Mouse (Mus musculus): ENCODE measurements around the gene Nell2. TPM values are rescaled to one million over a fixed set of nuclear protein-coding genes. Genes with fewer than 3 reads are reported as not detected.

Gene Nell2
- total and polyA plus RNA-seq, 2 experiments from 2014 or later: 0.11 TPM; not detected in 1

- no peaks in the 10 kb centered on the region for H3K36me3 ChIP-seq (replicated peaks; ENCODE audit: control insufficient read depth, insufficient read depth, low read length)
- ATAC-seq (ENCODE audit: insufficient read depth, low read depth): no peak
Observed at GRCm38 (mm10) chr15:95236509-95236908, 291.9 kb downstream of the Nell2 start.

DNA sequence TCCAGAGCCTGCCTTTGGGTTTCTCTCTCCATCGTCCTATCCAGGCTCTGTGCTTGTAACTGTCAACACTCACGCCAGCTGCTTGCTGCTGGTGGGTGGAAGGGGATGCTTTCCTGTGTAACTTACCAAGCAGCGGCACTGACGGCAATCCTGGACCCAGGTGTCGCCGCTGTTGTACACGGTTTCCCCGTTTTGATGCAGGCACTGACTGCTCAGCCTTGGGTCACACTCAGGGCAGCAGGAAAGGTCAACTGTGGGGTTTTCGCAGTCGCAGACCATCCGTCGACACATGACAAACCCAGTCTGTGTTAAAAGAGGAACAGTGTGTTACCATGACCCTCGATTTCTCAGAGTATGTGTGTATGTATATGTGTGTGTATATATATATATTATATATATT is 297.2 kb downstream of the Nell2 start:
- H3K27ac ChIP-seq (ENCODE audit: low read depth): no peak overlapping the region
- no peak overlapping the region for H3K4me3 ChIP-seq (ENCODE audit: low read depth, low read length)
- no peaks in the 10 kb centered on the region for H3K9me3 ChIP-seq (replicated peaks; ENCODE audit: control insufficient read depth, low read length)
- no peaks in the 10 kb centered on the region for H3K27me3 ChIP-seq (ENCODE audit: control insufficient read depth, insufficient read depth, low read length)
- no peak for TF ChIP-seq EP300 (IDR thresholded peaks at IDR 0.05; ENCODE audit: low read depth)
- no peak for TF ChIP-seq CTCF (IDR thresholded peaks at IDR 0.05; ENCODE audit: low read depth)
- no peak overlapping the region for H3K9ac ChIP-seq (replicated peaks; ENCODE audit: low read depth, low read length)
- DNase-seq (ENCODE audit: low spot score): no peak
- H3K4me2 ChIP-seq (ENCODE audit: low read depth, low read length): no peak overlapping the region
- H3K36me3 ChIP-seq (replicated peaks; ENCODE audit: control insufficient read depth, insufficient read depth, low read length): no peaks in the 10 kb centered on the region
- ATAC-seq (ENCODE audit: insufficient read depth, low read depth): no peak
- no peaks in the 10 kb centered on the region for H3K4me1 ChIP-seq (ENCODE audit: control insufficient read depth, insufficient read depth)
- 50% methylated on average over 13 of the region's 13 CpGs for WGBS

More at GRCm38 (mm10) chr15:95236509-95236908, 291.9 kb downstream of the Nell2 start:
- TF ChIP-seq EP300 (IDR thresholded peaks at IDR 0.05; ENCODE audit: low read depth): no peak
- no peak for TF ChIP-seq CTCF (IDR thresholded peaks at IDR 0.05; ENCODE audit: low read depth)
- Histone ChIP-seq H3K4me2 (ENCODE audit: low read depth, low read length) (no peak overlapping the region), H3K4me3 (ENCODE audit: low read depth, low read length) (no peak overlapping the region), H3K9ac (replicated peaks; ENCODE audit: low read depth, low read length) (no peak overlapping the region), H3K9me3 (replicated peaks; ENCODE audit: control insufficient read depth, low read length) (no peaks in the 10 kb centered on the region), H3K4me1 (ENCODE audit: control insufficient read depth, insufficient read depth) (no peaks in the 10 kb centered on the region), H3K27me3 (ENCODE audit: control insufficient read depth, insufficient read depth, low read length) (no peaks in the 10 kb centered on the region), H3K27ac (ENCODE audit: low read depth) (no peak overlapping the region)
- DNase-seq (ENCODE audit: low spot score): no peak
- 80% methylated on average over 3 of the region's 3 CpGs for WGBS

- WGBS: 75% methylated on average over 12 of the region's 12 CpGs
- no peak for ATAC-seq (ENCODE audit: insufficient read depth, low read depth)
- Histone ChIP-seq H3K9me3 (replicated peaks; ENCODE audit: control insufficient read depth, low read length) (no peaks in the 10 kb centered on the region), H3K27ac (ENCODE audit: low read depth) (no peak overlapping the region), H3K4me1 (ENCODE audit: control insufficient read depth, insufficient read depth) (no peaks in the 10 kb centered on the region), H3K36me3 (replicated peaks; ENCODE audit: control insufficient read depth, insufficient read depth, low read length) (no peaks in the 10 kb centered on the region), H3K4me3 (ENCODE audit: low read depth, low read length) (no peak overlapping the region), H3K4me2 (ENCODE audit: low read depth, low read length) (no peak overlapping the region), H3K9ac (replicated peaks; ENCODE audit: low read depth, low read length) (no peak overlapping the region), H3K27me3 (ENCODE audit: control insufficient read depth, insufficient read depth, low read length) (no peaks in the 10 kb centered on the region)
- TF ChIP-seq CTCF (IDR thresholded peaks at IDR 0.05; ENCODE audit: low read depth) (no peak), EP300 (IDR thresholded peaks at IDR 0.05; ENCODE audit: low read depth) (no peak)
- DNase-seq (ENCODE audit: low spot score): no peak
Observed at GRCm38 (mm10) chr15:95216640-95217365, 311.6 kb downstream of the Nell2 start.

- H3K9me3 ChIP-seq (replicated peaks; ENCODE audit: control insufficient read depth, low read length): no peaks in the 10 kb centered on the region
- H3K27ac ChIP-seq (ENCODE audit: low read depth): no peak overlapping the region
- H3K4me1 ChIP-seq (ENCODE audit: control insufficient read depth, insufficient read depth): no peaks in the 10 kb centered on the region
- DNase-seq (ENCODE audit: low spot score): no peak
- ATAC-seq (ENCODE audit: insufficient read depth, low read depth): no peak
- H3K27me3 ChIP-seq (ENCODE audit: control insufficient read depth, insufficient read depth, low read length): no peaks in the 10 kb centered on the region
- H3K36me3 ChIP-seq (replicated peaks; ENCODE audit: control insufficient read depth, insufficient read depth, low read length): no peaks in the 10 kb centered on the region
- TF ChIP-seq CTCF (IDR thresholded peaks at IDR 0.05; ENCODE audit: low read depth) (no peak), EP300 (IDR thresholded peaks at IDR 0.05; ENCODE audit: low read depth) (no peak)
- H3K4me2 ChIP-seq (ENCODE audit: low read depth, low read length): no peak overlapping the region
- no peak overlapping the region for H3K4me3 ChIP-seq (ENCODE audit: low read depth, low read length)
- H3K9ac ChIP-seq (replicated peaks; ENCODE audit: low read depth, low read length): no peak overlapping the region
- 70% methylated on average over 4 of the region's 4 CpGs for WGBS
Observed at GRCm38 (mm10) chr15:95210551-95210950, 317.8 kb downstream of the Nell2 start.

DNA sequence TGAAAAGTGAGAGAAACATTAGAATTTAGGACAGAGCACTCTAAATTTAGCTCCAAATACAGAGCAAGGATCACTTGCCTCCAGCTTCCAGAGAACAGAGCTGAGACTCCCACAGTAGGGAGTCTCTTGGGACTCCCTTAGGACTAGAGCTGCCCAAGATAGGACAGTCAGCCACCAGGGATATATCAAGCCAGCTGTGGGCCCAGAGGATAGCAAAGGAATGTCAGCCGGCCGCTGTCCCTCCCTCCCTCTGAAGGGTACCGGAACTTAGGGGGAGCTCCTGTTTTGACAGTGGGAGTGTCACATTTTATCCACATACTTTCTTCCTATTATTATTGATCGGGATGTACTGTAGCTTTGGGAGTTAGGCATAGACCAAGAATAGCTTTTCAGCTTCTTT is 319.2 kb downstream of the Nell2 start:
- ATAC-seq (ENCODE audit: insufficient read depth, low read depth): no peak; the same call in 1 of the 2 replicates
- H3K4me2 ChIP-seq (ENCODE audit: low read depth, low read length): no peak overlapping the region
- WGBS: 39% methylated on average over 4 of the region's 4 CpGs
- no peak overlapping the region for H3K27ac ChIP-seq (ENCODE audit: low read depth)
- H3K27me3 ChIP-seq (ENCODE audit: control insufficient read depth, insufficient read depth, low read length): no peaks in the 10 kb centered on the region
- H3K9me3 ChIP-seq (replicated peaks; ENCODE audit: control insufficient read depth, low read length): no peaks in the 10 kb centered on the region
- DNase-seq (ENCODE audit: low spot score): no peak
- no peaks in the 10 kb centered on the region for H3K36me3 ChIP-seq (replicated peaks; ENCODE audit: control insufficient read depth, insufficient read depth, low read length)
- H3K9ac ChIP-seq (replicated peaks; ENCODE audit: low read depth, low read length): no peak overlapping the region
- H3K4me1 ChIP-seq (ENCODE audit: control insufficient read depth, insufficient read depth): no peaks in the 10 kb centered on the region
- no peak for TF ChIP-seq CTCF (IDR thresholded peaks at IDR 0.05; ENCODE audit: low read depth)
- TF ChIP-seq EP300 (IDR thresholded peaks at IDR 0.05; ENCODE audit: low read depth): no peak
- H3K4me3 ChIP-seq (ENCODE audit: low read depth, low read length): no peak overlapping the region

Data from heart, postnatal 0 days (tissue).